Mouse (Mus musculus): ENCODE measurements around the gene Fuca1.

Gene Fuca1

GRCm38 (mm10) chr4:135920304-135921241 is at the start of gene Fuca1:
TSS of gene Fuca1 (plus strand) at chr4:135920735.
- peak; percentile 94 to 96 for DNase-seq (ENCODE audit: low spot score in 2 of 2)

GRCm38 (mm10) chr4:135872015-135872414 is 48.5 kb upstream of the Fuca1 start:
- DNase-seq (ENCODE audit: low spot score in 2 of 2) = no peak

- DNase-seq (ENCODE audit: low spot score in 2 of 2) = no peak
Measured at GRCm38 (mm10) chr4:135872589-135873391, 47.7 kb upstream of the Fuca1 start.

GRCm38 (mm10) chr4:135873526-135874202 is 46.9 kb upstream of the Fuca1 start, which contains the start of gene Pnrc2:
TSS of gene Pnrc2 (minus strand) at chr4:135873850.
- DNase-seq (ENCODE audit: low spot score in 2 of 2) = peak; percentile 65 to 88

GRCm38 (mm10) chr4:135874564-135875535 is 45.7 kb upstream of the Fuca1 start:
- DNase-seq (ENCODE audit: low spot score in 2 of 2) = peak in 1 of 2 experiments; percentile 1

GRCm38 (mm10) chr4:135875546-135875945 is 45.0 kb upstream of the Fuca1 start:
- no peak for DNase-seq (ENCODE audit: low spot score in 2 of 2)

- DNase-seq (ENCODE audit: low spot score in 2 of 2) = peak in 1 of 2 experiments; percentile 40
Measured at GRCm38 (mm10) chr4:135875991-135876582, 44.4 kb upstream of the Fuca1 start.

GRCm38 (mm10) chr4:135876583-135877020 is 43.9 kb upstream of the Fuca1 start:
- no peak for DNase-seq (ENCODE audit: low spot score in 2 of 2)

GRCm38 (mm10) chr4:135877742-135878141 is 42.8 kb upstream of the Fuca1 start:
- DNase-seq (ENCODE audit: low spot score in 2 of 2) = no peak

- no peak for DNase-seq (ENCODE audit: low spot score in 2 of 2)
Measured at GRCm38 (mm10) chr4:135879021-135879420, 41.5 kb upstream of the Fuca1 start.

GRCm38 (mm10) chr4:135880018-135880417 is 40.5 kb upstream of the Fuca1 start:
- DNase-seq (ENCODE audit: low spot score in 2 of 2) = peak in 1 of 2 experiments; percentile 14

GRCm38 (mm10) chr4:135880576-135880975 is 40.0 kb upstream of the Fuca1 start:
- DNase-seq (ENCODE audit: low spot score in 2 of 2) = peak in 1 of 2 experiments; percentile 16

- no peak for DNase-seq (ENCODE audit: low spot score in 2 of 2)
Measured at GRCm38 (mm10) chr4:135882023-135882422, 38.5 kb upstream of the Fuca1 start.

GRCm38 (mm10) chr4:135883401-135883851 is 37.1 kb upstream of the Fuca1 start:
- DNase-seq (ENCODE audit: low spot score in 2 of 2) = peak in 1 of 2 experiments; percentile 15

- DNase-seq (ENCODE audit: low spot score in 2 of 2) = peak in 1 of 2 experiments; percentile 14
Measured at GRCm38 (mm10) chr4:135883881-135884516, 36.5 kb upstream of the Fuca1 start.

- no peak for DNase-seq (ENCODE audit: low spot score in 2 of 2)
Measured at GRCm38 (mm10) chr4:135884531-135884930, 36.0 kb upstream of the Fuca1 start.

- DNase-seq (ENCODE audit: low spot score in 2 of 2) = peak in 1 of 2 experiments; percentile 8
Measured at GRCm38 (mm10) chr4:135885676-135886075, 34.9 kb upstream of the Fuca1 start.

- peak in 1 of 2 experiments; percentile 13 for DNase-seq (ENCODE audit: low spot score in 2 of 2)
Measured at GRCm38 (mm10) chr4:135886184-135886583, 34.4 kb upstream of the Fuca1 start.

GRCm38 (mm10) chr4:135888448-135889057 is 32.0 kb upstream of the Fuca1 start:
- no peak for DNase-seq (ENCODE audit: low spot score in 2 of 2)

Data from cerebellum, postnatal 4 days (tissue).